Mouse (Mus musculus): ENCODE measurements around the gene Abi1.

DNA sequence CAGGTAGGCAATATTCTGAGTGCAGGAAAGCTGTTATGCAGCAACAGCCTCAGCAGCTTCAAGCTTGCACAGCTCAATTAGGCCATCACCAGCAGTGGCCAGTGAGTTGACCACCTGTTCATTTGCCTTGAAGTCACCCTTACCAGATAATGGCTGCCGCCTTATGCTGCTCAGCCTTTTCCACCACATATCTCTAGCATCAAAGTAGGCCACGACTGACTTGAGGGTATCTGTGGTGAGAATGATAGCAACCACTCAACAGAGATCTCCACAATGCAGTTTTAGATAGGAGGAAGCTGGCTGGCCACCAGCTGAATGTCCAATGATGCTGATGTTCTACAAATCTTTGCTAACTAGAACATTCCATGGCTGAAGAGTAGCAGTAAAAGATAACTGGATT, 20.9 kb downstream of the Abi1 start:
- TF ChIP-seq CTCF (IDR thresholded peaks at IDR 0.05; ENCODE audit: low read depth, low read length) (no peak), POLR2A (IDR thresholded peaks at IDR 0.05; ENCODE audit: borderline replicate concordance, low read depth, low read length) (no peak)
